Mouse (Mus musculus): Measurements from ENCODE around the gene Tubgcp3. TPM values are rescaled to one million over a fixed set of nuclear protein-coding genes. Genes with fewer than 3 reads are reported as not detected.

The Tubgcp3 gene
- 55.6 and 56.1 TPM in 2 replicates for polyA plus RNA-seq (2016; fragmentation: Nextera tagmentation; extraction: Ambion mirVana)

DNA sequence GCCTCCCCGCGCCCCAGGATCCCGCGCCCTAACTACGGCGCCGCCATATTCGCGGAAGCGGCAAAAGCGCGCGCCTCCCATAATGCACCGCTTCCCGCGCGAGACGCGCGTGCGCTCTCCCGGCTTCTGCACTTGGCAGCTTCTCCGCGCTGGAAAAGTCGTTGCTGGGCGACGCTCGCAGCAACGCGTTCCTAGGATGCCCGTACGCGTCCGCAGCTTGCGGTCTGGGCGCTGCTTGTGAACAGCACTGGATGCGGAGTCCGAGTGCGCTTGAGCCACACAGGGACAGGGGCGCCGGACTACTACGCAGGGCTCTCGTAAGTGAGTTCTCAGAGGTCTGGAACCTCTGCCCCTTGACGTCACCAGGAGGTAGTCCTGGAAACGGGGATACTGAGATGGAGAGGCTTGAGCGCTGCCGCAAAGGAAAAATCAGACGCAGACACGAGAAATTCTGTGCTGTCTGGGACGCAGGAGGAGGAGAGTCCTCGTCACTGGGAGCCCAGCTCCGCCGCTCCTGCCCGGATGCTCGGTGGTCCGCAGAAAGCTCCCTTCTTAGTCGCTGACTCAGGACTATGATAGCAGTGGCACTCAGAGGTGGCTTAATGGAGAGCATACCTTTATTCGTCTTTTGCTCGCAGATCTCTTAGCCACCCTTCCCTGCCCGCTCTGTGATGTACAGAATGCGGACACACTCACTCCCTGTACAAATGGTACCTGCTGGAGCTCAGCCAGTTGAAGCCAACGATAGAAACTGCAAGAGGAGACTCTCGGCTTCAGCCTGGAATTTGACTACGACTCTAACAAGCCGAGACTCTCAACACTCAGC is at the start of gene Tubgcp3:
TSS of gene Tubgcp3 (minus strand) at position 193 of the 826 bp plus-strand sequence.
- Histone ChIP-seq H3K36me3 (no peaks in the 10 kb centered on the region), H3K4me2 (replicated peaks) (peak within 1 kb of the TSS; percentile 81), H3K4me1 (peaks cover 19% of the 10 kb centered on the region), H3K9ac (replicated peaks) (peak within 1 kb of the TSS; percentile 89), H3K27ac (replicated peaks) (peak within 1 kb of the TSS; percentile 75), H3K4me3 (peak within 1 kb of the TSS; percentile 97), H3K9me3 (no peaks in the 10 kb centered on the region), H3K27me3 (peaks cover 31% of the 10 kb centered on the region)
- peak; percentile 94 for ATAC-seq (ENCODE audit: low FRiP score, low read depth)
- WGBS: 1% methylated on average over 65 of the region's 65 CpGs

DNA sequence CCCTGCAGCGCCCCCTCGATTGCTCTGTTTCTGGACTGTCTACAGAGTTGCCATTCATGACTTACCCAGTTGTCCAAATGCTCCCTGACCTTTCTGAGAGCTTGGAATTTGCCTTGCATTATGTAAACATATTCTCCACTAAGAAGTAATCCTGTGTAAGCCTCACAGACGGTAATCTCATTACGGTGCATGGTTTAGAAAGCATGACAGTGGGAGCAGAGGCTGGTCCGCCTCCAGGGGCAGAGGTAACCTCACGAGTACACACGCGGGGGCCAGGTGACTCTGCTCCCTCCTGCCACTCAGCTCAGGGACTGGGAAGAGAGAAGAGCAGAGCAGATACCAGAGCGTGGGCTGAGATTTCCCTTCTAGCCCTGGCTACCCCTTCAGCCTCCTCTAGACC is 47.0 kb upstream of the Tubgcp3 start:
- Histone ChIP-seq H3K9ac (replicated peaks) (no peak overlapping the region), H3K27ac (replicated peaks) (no peak overlapping the region), H3K9me3 (no peaks in the 10 kb centered on the region), H3K4me2 (replicated peaks) (no peak overlapping the region), H3K4me1 (peaks cover 9% of the 10 kb centered on the region), H3K27me3 (peaks cover 10% of the 10 kb centered on the region; the same call in 1 of the 2 replicates), H3K4me3 (no peak overlapping the region), H3K36me3 (no peaks in the 10 kb centered on the region)
- 44% methylated on average over 9 of the region's 9 CpGs for WGBS
- ATAC-seq (ENCODE audit: low FRiP score, low read depth): no peak

DNA sequence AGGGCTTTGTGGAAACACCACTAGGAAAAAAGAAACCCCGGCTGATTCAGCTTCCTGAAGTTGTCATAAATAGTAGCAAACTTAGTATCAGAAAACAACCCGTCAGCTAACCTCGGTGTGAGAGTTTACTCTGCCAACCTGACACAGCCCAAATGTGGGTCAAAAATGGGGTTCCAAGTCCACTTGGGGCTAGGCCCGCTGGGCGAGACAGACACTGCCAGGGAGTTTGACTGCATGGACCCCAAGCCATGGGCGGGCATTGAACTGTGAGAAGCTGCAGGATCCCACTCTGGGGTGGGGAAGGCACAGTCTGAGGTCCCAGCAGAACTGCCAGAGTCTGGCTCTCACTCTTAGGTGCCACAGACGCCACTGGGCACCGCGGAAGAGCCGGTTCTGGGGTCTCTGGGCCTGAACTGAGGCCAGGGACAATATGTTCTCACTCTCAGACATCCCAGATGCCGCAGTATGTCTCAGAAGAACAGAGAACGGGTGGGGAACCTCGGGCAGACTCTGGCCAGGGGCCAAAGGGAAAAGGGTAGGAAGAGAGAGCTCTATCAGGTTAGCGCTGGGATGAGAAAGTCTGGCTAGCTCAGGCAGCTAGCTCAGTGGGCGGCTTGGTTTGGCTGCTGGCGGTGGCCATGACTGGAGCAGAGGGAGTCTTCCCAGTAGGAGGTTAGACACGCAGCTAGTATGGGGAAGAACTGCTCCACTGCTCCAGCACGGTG is 44.0 kb upstream of the Tubgcp3 start:
- H3K36me3 ChIP-seq: no peaks in the 10 kb centered on the region
- no peak for ATAC-seq (ENCODE audit: low FRiP score, low read depth)

DNA sequence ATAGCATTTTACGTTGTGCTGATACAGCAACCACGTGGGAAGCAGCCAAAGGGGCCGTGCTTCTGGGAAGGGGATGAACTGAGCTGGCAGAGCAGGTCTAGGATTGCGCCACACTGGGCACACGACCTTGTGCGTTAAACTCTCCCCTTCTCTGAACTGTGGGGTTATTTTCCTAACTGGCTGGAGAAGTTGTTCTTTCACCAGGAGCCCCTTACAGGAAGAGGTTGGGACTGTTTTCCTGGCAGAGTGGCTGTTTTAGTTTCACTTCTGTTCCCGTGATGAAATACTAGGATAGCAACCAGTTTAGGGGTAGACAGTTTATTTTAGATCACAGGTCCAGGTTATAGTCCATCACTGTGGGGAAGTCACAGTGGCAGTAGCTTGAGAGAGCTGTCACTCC is 39.6 kb upstream of the Tubgcp3 start:
- no peak for ATAC-seq (ENCODE audit: low FRiP score, low read depth)
- H3K4me3 ChIP-seq: no peak overlapping the region
- WGBS: 83% methylated on average over 7 of the region's 7 CpGs
- H3K4me1 ChIP-seq: no peaks in the 10 kb centered on the region
- no peaks in the 10 kb centered on the region for H3K9me3 ChIP-seq
- no peak overlapping the region for H3K9ac ChIP-seq (replicated peaks)
- no peaks in the 10 kb centered on the region for H3K36me3 ChIP-seq
- no peaks in the 10 kb centered on the region; the same call in 1 of the 2 replicates for H3K27me3 ChIP-seq
- H3K4me2 ChIP-seq (replicated peaks): no peak overlapping the region
- no peak overlapping the region for H3K27ac ChIP-seq (replicated peaks)

More for the DNA sequence above, 44.0 kb upstream of the Tubgcp3 start:
- H3K9ac ChIP-seq (replicated peaks): no peak overlapping the region
- H3K4me3 ChIP-seq: no peak overlapping the region
- no peak overlapping the region for H3K27ac ChIP-seq (replicated peaks)
- H3K4me2 ChIP-seq (replicated peaks): no peak overlapping the region
- no peaks in the 10 kb centered on the region for H3K9me3 ChIP-seq
- peaks cover 4% of the 10 kb centered on the region; the same call in 1 of the 2 replicates for H3K27me3 ChIP-seq
- WGBS: 87% methylated on average over 18 of the region's 18 CpGs
- H3K4me1 ChIP-seq: peaks cover 7% of the 10 kb centered on the region

DNA sequence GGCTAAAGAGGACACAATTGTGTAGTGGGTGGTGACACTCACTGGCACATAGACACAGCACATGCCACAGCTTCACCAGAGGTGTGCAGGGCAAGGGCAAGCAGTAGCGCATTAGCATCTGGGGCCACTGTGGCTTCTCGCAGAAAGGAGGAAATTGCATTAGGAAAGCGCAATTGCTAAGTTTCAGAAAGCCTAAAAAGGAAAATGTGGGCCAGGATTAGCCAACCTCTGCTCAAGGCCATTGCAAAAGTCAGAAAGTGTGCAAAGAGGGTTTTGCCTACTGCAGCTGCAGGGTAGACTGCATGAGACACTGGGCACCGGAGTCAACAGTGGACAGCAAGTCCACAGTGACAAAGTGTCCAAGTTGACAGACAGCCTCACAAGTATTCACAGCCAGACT is 31.5 kb upstream of the Tubgcp3 start:
- Histone ChIP-seq H3K4me1 (no peaks in the 10 kb centered on the region), H3K9ac (replicated peaks) (no peak overlapping the region), H3K4me2 (replicated peaks) (no peak overlapping the region), H3K27me3 (no peaks in the 10 kb centered on the region), H3K27ac (replicated peaks) (no peak overlapping the region), H3K36me3 (no peaks in the 10 kb centered on the region), H3K9me3 (no peaks in the 10 kb centered on the region), H3K4me3 (no peak overlapping the region)
- no peak for ATAC-seq (ENCODE audit: low FRiP score, low read depth)
- 89% methylated on average over 4 of the region's 4 CpGs for WGBS

DNA sequence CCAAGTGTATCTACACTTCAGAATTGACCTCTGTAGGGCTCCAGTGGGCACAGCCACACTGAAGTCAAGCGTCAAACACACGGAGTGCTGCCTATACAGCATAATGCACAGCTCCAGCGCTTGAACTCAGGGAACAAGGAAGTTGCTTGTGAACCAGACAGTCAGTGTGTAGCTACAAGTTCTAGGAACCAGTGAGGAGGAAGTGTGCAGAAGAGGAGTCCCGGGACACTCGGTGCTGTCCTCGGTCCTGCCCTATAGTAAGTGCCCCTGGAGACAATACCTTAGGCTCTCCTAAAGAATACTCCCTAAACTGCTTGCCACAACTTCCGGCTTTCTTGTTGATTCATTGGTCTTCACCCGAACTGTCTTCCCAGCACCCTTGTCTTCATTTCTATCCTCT is 30.2 kb upstream of the Tubgcp3 start:
- WGBS: 63% methylated on average over 8 of the region's 8 CpGs
- ATAC-seq (ENCODE audit: low FRiP score, low read depth): no peak
- no peaks in the 10 kb centered on the region for H3K36me3 ChIP-seq

DNA sequence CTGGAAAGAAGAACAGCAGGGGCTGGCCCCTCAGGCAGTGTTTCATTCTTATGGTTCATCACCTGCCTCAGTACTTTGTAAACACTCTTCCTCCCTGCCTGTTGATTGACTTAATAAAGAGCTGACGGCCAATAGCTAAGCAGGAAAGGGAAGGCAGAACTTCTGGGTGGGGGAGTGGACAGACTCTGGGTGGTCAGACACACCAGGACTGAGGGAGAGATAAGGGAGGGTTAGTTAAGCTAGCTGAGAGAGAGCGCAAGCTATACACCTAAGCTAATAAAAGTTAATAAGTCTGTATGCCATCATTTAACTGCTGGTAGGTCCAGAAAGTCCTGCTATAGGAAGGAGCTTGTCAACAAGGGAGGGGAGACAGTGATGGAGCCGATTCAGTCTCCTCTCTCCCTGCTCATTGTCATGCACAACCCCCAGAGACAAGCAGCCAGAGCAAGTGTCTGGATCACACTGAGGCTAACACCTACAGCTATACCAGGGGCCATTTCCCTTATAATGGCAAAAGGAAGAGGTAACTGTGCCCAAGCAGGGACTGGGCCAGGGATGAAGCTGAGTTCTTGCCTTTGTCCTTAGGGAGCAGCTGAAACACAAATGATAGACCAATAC is 26.7 kb upstream of the Tubgcp3 start:
- no peak overlapping the region for H3K27ac ChIP-seq (replicated peaks)
- no peak overlapping the region for H3K9ac ChIP-seq (replicated peaks)
- no peak overlapping the region for H3K4me2 ChIP-seq (replicated peaks)
- no peaks in the 10 kb centered on the region for H3K9me3 ChIP-seq
- no peaks in the 10 kb centered on the region for H3K4me1 ChIP-seq
- WGBS: 53% methylated on average over 3 of the region's 3 CpGs
- no peaks in the 10 kb centered on the region for H3K36me3 ChIP-seq
- H3K27me3 ChIP-seq: no peaks in the 10 kb centered on the region
- H3K4me3 ChIP-seq: no peak overlapping the region
- no peak for ATAC-seq (ENCODE audit: low FRiP score, low read depth)

More for the DNA sequence above, 30.2 kb upstream of the Tubgcp3 start:
- H3K4me3 ChIP-seq: no peak overlapping the region
- no peaks in the 10 kb centered on the region for H3K9me3 ChIP-seq
- H3K4me1 ChIP-seq: no peaks in the 10 kb centered on the region
- no peak overlapping the region for H3K4me2 ChIP-seq (replicated peaks)
- H3K27ac ChIP-seq (replicated peaks): no peak overlapping the region
- H3K27me3 ChIP-seq: no peaks in the 10 kb centered on the region
- no peak overlapping the region for H3K9ac ChIP-seq (replicated peaks)

DNA sequence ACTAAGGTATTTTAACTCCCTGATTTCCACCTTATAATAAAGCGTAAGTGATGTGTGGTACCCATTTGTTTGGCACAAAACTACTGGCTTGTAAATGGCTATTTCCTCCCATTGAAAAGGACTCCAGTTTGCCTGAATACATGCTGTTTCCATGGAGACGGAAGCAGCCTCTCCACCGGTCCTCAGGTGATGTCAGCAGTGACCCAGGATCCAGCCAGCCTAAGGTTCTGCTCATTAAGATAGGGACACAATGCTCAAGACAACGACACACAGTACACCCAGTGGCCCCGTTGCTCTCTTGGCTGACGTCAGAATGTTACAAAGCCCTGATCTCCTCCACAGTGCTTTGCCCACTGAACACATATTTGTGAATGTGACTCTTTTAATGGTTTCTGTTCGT is 16.8 kb upstream of the Tubgcp3 start:
- H3K27me3 ChIP-seq: peaks cover 3% of the 10 kb centered on the region; the same call in 1 of the 2 replicates
- no peaks in the 10 kb centered on the region for H3K9me3 ChIP-seq
- no peak overlapping the region for H3K4me3 ChIP-seq
- no peak; the same call in 1 of the 2 replicates for ATAC-seq (ENCODE audit: low FRiP score, low read depth)
- H3K27ac ChIP-seq (replicated peaks): no peak overlapping the region
- no peaks in the 10 kb centered on the region for H3K36me3 ChIP-seq
- H3K4me2 ChIP-seq (replicated peaks): no peak overlapping the region
- 56% methylated on average over 7 of the region's 7 CpGs for WGBS
- no peak overlapping the region for H3K9ac ChIP-seq (replicated peaks)
- H3K4me1 ChIP-seq: peaks cover 20% of the 10 kb centered on the region; the same call in 1 of the 2 replicates

DNA sequence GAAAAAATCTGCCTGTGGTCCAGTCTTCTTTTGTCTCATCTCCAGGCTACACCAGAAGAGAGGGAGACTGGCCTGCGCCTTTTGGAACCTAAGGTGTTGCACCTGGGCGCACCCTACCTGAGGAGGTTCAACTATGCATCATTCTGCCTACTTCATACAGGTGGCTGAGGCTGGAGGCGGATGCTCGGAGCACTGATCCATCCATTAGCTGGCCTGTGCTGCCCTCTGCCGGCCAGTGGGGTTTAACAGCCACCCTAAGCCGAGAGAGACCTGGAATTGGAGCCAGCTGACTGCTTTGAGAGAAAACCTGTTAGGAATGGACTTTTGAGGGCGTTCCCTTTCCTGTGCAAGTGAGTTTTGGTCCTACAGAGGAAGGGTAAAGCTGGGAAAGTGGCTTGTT is 5.5 kb upstream of the Tubgcp3 start:
- Histone ChIP-seq H3K4me1 (peaks cover 6% of the 10 kb centered on the region), H3K4me2 (replicated peaks) (no peak overlapping the region), H3K27me3 (peaks cover 31% of the 10 kb centered on the region), H3K9ac (replicated peaks) (no peak overlapping the region), H3K9me3 (no peaks in the 10 kb centered on the region), H3K27ac (replicated peaks) (no peak overlapping the region), H3K36me3 (no peaks in the 10 kb centered on the region), H3K4me3 (no peak overlapping the region)
- 0 out of 2 replicates have a peak, but pooled peaks have one; percentile 44 for ATAC-seq (ENCODE audit: low FRiP score, low read depth)
- WGBS: 8% methylated on average over 7 of the region's 7 CpGs

DNA sequence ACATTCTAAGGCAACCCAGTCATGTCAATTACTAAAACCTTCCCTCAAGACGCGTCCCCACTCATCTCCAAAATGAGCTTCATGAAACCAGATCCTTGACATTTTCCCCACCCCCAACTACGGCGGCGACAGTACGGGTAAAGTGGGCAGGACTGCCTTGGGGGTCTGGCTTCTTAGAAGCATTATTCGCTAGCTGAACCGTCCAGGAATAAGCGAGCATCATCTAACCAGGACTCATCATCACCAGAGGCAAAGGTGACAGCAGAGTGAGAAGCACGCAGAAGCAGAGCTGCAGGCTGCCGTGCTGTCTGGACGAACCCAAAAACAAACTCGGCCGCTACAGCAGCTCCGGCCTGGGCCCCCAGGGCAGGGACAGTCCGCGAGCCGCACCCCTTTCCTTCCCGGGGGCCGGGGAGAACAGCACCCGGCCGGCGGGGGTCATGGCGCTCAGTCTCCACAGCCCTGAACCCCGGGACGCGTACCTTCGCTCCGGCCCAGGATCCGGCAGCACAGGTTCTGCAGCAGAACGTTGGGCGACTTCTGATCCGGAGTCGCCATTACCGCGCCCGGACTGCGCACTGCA is 484 bp downstream of the Tubgcp3 start:
- H3K36me3 ChIP-seq: no peaks in the 10 kb centered on the region
- peak; percentile 76 for ATAC-seq (ENCODE audit: low FRiP score, low read depth)
- peak overlapping the region; percentile 75 for H3K27ac ChIP-seq (replicated peaks)
- peak overlapping the region; percentile 81 for H3K4me2 ChIP-seq (replicated peaks)
- H3K4me3 ChIP-seq: peak overlapping the region; percentile 97
- H3K9me3 ChIP-seq: no peaks in the 10 kb centered on the region
- H3K4me1 ChIP-seq: peaks cover 19% of the 10 kb centered on the region
- H3K27me3 ChIP-seq: peaks cover 25% of the 10 kb centered on the region
- peak overlapping the region; percentile 89 for H3K9ac ChIP-seq (replicated peaks)
- under 1% methylated on average over 38 of the region's 38 CpGs for WGBS

DNA sequence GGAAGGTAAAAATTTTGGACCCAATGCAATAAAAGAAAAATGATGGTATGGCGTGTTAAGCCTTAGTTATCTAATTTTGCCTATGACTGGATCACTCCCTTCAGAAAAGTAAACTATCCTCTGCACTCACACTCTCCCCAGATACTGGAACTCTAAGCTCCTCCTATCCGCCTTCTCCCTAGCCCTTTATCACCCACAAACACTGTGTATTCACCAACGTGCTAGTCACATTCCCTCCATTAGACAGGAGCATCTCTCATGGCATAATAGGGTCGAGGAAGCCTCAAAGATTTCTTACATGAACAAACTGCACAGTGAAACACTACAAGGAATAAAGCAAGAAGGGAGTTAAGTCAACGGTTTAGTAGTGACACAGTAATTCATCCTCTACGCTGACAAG is 1.1 kb downstream of the Tubgcp3 start:
- 38% methylated on average over 6 of the region's 6 CpGs for WGBS
- peak overlapping the region; percentile 81 for H3K4me2 ChIP-seq (replicated peaks)
- ATAC-seq (ENCODE audit: low FRiP score, low read depth): no peak
- H3K4me3 ChIP-seq: peak overlapping the region; percentile 97
- no peaks in the 10 kb centered on the region for H3K36me3 ChIP-seq
- H3K9me3 ChIP-seq: no peaks in the 10 kb centered on the region
- H3K27ac ChIP-seq (replicated peaks): no peak overlapping the region
- H3K9ac ChIP-seq (replicated peaks): peak overlapping the region; percentile 89
- peaks cover 19% of the 10 kb centered on the region for H3K27me3 ChIP-seq
- H3K4me1 ChIP-seq: peaks cover 19% of the 10 kb centered on the region
